Mouse (Mus musculus) forebrain, embryonic 12.5 days (tissue): ENCODE results near the gene Skap2. TPM values are rescaled to one million over a fixed set of nuclear protein-coding genes. Genes with fewer than 3 reads are reported as not detected.

Source experiments
- ATAC-seq: fragments of 200-750 bp; cut with Nextera tagmentation; 2 replicates; pipeline ENCODE4 v1.8.0; 2017; ENCODE audit warnings: moderate TSS enrichment; ENCODE audit not compliant: low FRiP score
- H3K27ac ChIP-seq: fragments of 300-500 bp; sonication (generic); 2 replicates; pipeline ENCODE4 v1.5.1; 2016; ENCODE audit warnings: mild to moderate bottlenecking
- H3K27me3 ChIP-seq: fragments of 300-500 bp; sonication (generic); 2 replicates; pipeline ENCODE4 v1.6.1; 2016; ENCODE audit warnings: mild to moderate bottlenecking
- H3K36me3 ChIP-seq: fragments of 300-500 bp; sonication (generic); replicated peaks from 2 replicates; pipeline ENCODE4 v1.6.1; 2016; ENCODE audit warnings: mild to moderate bottlenecking
- H3K4me1 ChIP-seq: fragments of 300-500 bp; sonication (generic); 2 replicates; pipeline ENCODE4 v1.6.1; 2016
- H3K4me2 ChIP-seq: fragments of 300-500 bp; sonication (generic); 2 replicates; pipeline ENCODE4 v1.6.1; 2016; ENCODE audit warnings: mild to moderate bottlenecking, moderate library complexity
- H3K4me3 ChIP-seq: fragments of 300-500 bp; sonication (generic); replicated peaks from 2 replicates; pipeline ENCODE4 v1.5.1; 2016; ENCODE audit warnings: mild to moderate bottlenecking
- H3K9ac ChIP-seq: fragments of 300-500 bp; sonication (generic); 2 replicates; pipeline ENCODE4 v1.6.1; 2016; ENCODE audit warnings: mild to moderate bottlenecking
- H3K9me3 ChIP-seq: fragments of 300-500 bp; sonication (generic); 2 replicates; pipeline ENCODE4 v1.6.1; 2016
- WGBS: fragments of 180-500 bp; shearing (Covaris S2); methylation state at CpG from one replicate; pipeline ENCODE4 v1.1.7; 2016; 5-methylcytosine and 5-hydroxymethylcytosine counted together
- polyA plus RNA-seq: library from polyadenylated mRNA; unstranded; fragments of >200 nt; fragmentation: Nextera tagmentation; extraction: Ambion mirVana; gene quantifications from 2 replicates; pipeline ENCODE4 v1.2.1, GENCODE M21; 2016

Gene Skap2
- polyA plus RNA-seq, 1 experiment from 2014 or later = 6.6 TPM

DNA sequence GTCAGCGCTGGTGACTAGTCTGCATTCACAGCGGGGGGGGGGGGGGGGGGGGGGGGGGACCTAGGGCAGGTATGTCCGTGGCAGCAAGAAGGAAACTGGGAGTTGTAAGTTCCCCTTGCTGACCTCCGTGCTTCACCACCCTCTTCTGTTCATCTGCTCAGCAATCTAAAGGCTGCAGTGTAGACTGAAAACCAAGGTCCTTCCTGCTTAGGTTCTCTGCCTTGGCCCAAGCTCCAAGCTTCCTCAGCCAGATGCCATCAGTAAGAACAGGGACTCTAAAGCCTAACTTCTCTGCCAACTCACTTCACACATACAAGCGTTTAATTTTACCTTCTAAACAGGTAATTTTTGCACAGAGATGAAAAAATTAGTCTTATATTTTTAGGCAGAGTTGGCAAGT is 10.0 kb upstream of the Skap2 start:
- ATAC-seq = no peak
- Histone ChIP-seq H3K9ac (no peak overlapping the region), H3K4me1 (0 out of 2 replicates have a peak, but pooled peaks cover 2% of the 10 kb centered on the region), H3K9me3 (peaks cover 5% of the 10 kb centered on the region; the same call in 1 of the 2 replicates), H3K27me3 (no peaks in the 10 kb centered on the region), H3K36me3 (no peaks in the 10 kb centered on the region), H3K4me3 (no peak overlapping the region), H3K27ac (no peak overlapping the region), H3K4me2 (no peak overlapping the region)
- 33% methylated on average over 5 of the region's 5 CpGs for whole genome bisulfite sequencing

DNA sequence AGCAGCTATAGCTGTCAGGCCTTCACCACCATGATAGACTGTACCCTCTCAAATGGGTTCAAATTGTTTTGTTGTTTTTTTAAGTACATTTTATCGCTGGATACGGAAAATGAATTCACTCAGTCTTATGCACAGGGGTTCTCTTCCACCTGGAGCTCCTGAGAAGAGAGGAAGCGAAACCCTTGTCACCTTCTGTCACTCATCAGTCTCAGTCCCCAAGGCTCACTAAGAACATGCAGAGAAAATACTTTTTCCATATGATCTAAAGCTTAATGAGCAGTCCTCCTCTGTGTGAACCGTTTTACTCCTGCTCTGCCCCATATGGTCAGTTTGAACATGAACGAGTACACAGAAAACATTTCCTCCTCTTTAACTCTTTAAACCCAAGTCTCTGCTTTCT is 7.9 kb upstream of the Skap2 start:
- Histone ChIP-seq H3K4me3 (no peak overlapping the region), H3K27me3 (no peaks in the 10 kb centered on the region), H3K27ac (no peak overlapping the region), H3K36me3 (no peaks in the 10 kb centered on the region), H3K4me2 (no peak overlapping the region), H3K9ac (no peak overlapping the region), H3K4me1 (no peaks in the 10 kb centered on the region), H3K9me3 (peaks cover 5% of the 10 kb centered on the region; the same call in 1 of the 2 replicates)
- no peak for ATAC-seq
- WGBS = 91% methylated on average over 5 of the region's 5 CpGs

DNA sequence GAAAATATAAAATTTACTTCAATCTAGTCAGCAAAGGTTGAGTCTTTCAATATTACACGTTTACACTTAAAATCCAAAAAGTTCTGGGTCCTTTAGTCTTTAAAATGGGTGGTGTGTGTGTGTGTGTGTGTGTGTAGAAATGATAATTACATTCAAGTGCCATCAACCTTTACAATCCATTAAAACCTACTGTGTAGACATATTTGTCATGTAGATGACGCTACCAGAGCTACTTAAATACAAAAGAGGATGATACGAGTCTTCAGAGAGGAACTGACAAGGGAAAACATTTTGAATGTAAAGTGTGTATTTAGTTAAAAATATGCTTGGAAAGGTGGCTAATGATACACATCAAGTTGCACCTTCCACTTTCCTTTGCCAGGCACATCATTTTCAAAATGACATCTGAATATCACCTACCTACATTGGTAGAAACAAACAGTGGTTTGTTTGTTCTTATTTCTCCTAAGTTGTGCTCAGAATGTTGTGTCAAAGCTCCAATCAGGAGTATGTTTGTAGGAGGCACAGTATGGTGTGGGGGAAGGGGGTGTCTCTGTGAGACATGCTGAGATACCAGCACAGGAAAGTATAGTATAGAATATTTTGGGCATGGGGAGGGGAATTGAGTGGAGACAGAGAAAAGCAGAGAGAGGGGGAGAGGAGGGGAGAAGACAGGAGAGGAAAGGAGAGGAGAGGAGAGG is 1.0 kb upstream of the Skap2 start:
- no peaks in the 10 kb centered on the region for H3K36me3 ChIP-seq
- WGBS = 15% methylated on average over 3 of the region's 3 CpGs
- peaks cover 40% of the 10 kb centered on the region for H3K27me3 ChIP-seq
- H3K4me1 ChIP-seq = 0 out of 2 replicates have a peak, but pooled peaks cover 8% of the 10 kb centered on the region
- H3K27ac ChIP-seq = no peak overlapping the region
- H3K9ac ChIP-seq = peak overlapping the region; percentile 17; the same call in 1 of the 2 replicates
- ATAC-seq = no peak
- peak overlapping the region; percentile 84 for H3K4me2 ChIP-seq
- no peaks in the 10 kb centered on the region for H3K9me3 ChIP-seq
- peak overlapping the region; percentile 58 for H3K4me3 ChIP-seq

DNA sequence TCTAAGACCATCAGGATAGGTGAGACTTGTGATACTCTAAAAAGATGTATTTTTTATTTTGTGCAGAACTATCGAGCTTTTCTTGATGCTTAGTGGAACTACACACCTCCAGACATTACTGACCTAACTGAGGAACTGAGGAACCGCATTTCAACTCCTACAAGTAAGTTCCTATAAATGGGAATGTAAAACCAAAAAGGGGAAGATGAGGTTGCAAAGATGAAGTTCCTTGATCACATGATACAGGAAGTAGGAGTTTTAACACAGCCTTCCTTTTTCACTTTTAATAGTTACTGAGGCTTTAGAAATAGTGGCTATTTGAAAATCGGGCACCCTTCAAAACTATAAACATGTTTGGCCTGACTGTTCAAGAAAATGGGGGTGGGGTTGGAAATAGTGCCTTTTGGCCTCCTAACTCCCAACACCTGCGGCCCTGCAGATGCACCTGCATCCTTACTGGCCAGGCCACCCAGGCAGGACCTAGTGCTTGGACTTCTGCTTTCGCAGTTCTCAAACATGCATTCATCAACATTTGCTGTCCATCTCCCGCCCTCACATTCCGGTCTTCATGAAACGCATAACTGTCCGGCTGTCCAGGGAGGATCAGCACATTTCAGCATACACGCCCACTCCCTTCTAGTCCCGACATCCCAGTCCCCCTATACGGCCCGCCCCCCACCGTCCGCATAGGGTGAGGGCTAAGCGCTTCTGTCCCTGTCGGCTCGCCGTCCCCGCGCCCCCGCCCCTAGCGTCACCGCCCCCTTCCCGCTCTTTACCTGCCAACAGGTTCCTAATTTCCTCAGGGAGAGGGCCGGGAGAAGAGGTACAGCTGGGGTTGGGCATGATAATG is 565 bp downstream of the Skap2 start:
- Histone ChIP-seq H3K4me1 (0 out of 2 replicates have a peak, but pooled peaks cover 8% of the 10 kb centered on the region), H3K27ac (no peak overlapping the region), H3K4me2 (peak overlapping the region; percentile 84), H3K27me3 (peaks cover 56% of the 10 kb centered on the region), H3K9me3 (no peaks in the 10 kb centered on the region), H3K9ac (peak overlapping the region; percentile 43; the same call in 1 of the 2 replicates), H3K4me3 (peak overlapping the region; percentile 58), H3K36me3 (no peaks in the 10 kb centered on the region)
- WGBS = 9% methylated on average over 26 of the region's 26 CpGs
- peak; percentile 79 for ATAC-seq

DNA sequence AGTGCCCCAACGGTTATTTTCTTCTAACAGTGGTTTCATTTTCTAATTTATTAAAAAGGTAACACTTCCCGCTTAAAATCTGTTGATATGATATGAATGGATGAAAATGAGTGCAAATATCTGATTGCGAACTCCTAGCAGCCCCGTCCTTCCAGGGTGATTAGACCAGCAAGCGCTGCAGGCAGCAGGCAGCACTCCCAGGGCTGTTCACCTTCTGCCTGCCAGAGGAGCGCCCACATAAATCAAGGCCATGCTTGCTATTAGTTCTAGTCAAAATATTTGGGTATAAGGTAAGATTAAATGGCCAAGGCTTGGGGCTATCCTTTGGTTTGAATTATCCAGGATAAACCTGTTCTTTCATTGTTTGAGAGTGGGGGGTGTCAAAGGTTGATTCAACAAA is 3.0 kb downstream of the Skap2 start:
- Histone ChIP-seq H3K9me3 (no peaks in the 10 kb centered on the region), H3K9ac (no peak overlapping the region), H3K4me1 (0 out of 2 replicates have a peak, but pooled peaks cover 8% of the 10 kb centered on the region), H3K27me3 (peaks cover 75% of the 10 kb centered on the region), H3K36me3 (no peaks in the 10 kb centered on the region), H3K4me3 (no peak overlapping the region), H3K4me2 (no peak overlapping the region), H3K27ac (no peak overlapping the region)
- no peak for ATAC-seq
- 60% methylated on average over 6 of the region's 6 CpGs for WGBS

DNA sequence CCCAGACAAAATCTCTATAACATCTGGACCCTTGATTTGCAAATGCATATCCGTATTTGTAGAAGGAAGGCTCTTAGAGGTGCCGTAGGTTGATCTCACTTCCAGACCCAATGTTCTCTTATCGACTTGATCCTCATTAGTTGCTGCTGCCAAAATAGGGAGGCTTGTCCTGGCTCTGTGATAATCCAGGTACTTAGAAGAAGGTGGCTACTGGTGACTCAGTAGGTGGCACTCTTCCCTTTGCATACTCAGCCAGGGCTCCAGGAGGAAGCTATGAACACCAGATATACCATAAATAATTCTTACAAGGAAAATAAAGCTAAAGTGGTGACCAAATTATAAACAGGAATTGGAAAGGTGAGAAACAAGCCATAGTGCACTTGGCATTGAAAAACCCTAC is 3.6 kb downstream of the Skap2 start:
- Histone ChIP-seq H3K4me1 (0 out of 2 replicates have a peak, but pooled peaks cover 8% of the 10 kb centered on the region), H3K9ac (no peak overlapping the region), H3K36me3 (no peaks in the 10 kb centered on the region), H3K27me3 (peaks cover 76% of the 10 kb centered on the region), H3K9me3 (no peaks in the 10 kb centered on the region), H3K4me2 (no peak overlapping the region), H3K27ac (no peak overlapping the region), H3K4me3 (no peak overlapping the region)
- 47% methylated on average over 3 of the region's 3 CpGs for WGBS
- no peak for ATAC-seq

DNA sequence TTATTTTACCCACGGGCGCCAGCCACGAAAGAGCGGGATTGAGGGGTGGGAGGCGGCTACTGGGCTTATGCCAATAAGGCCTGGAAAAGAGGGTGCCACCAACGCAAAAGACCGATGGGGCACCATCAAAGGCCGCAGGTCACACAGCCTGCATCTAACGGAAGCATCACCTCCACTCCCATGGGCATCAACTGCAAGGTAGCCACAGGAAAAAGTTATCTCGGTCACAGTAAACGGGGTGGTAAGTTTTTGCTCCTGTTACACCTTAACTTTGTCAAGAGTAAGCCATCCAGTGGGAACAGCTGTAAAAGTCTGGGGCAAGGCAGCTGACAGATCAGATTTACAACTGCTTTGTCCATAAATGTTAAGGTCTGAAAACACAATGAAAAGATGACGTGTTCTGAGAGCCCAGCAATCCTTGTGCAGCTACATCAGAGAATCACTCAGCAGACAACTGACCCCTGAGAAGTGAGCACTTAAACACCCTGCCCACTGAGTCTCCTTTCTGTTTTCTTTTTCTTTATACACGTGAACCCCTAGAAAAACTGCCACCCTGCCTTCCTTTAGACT is 5.6 kb downstream of the Skap2 start:
- no peak for ATAC-seq
- Histone ChIP-seq H3K9ac (no peak overlapping the region), H3K4me1 (no peaks in the 10 kb centered on the region), H3K27ac (no peak overlapping the region), H3K4me2 (no peak overlapping the region), H3K9me3 (no peaks in the 10 kb centered on the region), H3K27me3 (peaks cover 78% of the 10 kb centered on the region), H3K4me3 (no peak overlapping the region), H3K36me3 (no peaks in the 10 kb centered on the region)
- 4% methylated on average over 13 of the region's 13 CpGs for WGBS

DNA sequence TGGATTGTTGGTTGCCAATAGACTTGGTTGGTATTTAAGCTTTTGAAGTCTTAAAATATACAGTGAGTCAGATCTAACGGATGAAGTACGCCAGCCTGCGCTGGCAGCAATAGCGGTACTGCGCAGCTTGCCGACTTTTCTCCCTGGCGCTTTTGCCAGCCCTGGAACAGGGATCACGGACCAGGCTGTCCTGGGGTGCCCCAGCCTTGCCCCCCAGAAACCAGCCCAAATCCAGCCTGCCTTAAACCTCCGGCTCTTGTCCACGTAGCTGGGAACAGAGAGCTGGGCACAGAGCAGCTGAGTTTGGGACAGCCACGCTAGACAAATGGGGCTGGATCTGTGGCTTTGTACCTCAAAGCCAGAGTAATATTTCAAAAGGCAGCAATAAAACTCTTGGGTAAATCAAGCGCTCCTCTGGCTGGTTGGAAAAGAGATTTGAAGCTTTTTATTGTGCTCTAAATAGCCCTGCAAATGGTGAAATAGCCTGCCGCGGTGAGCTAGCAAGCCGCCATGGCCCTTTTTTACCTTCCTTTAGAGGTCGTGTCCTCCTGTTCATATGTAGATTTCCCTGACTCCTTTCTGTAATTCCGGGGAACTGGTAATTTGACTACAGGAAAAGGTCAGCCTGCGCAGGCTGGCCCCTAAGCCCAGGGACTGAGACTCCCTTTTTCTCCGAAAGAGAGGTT is 6.2 kb downstream of the Skap2 start:
- H3K27ac ChIP-seq = no peak overlapping the region
- no peaks in the 10 kb centered on the region for H3K4me1 ChIP-seq
- H3K9ac ChIP-seq = no peak overlapping the region
- WGBS = under 1% methylated on average over 19 of the region's 19 CpGs
- H3K27me3 ChIP-seq = peaks cover 73% of the 10 kb centered on the region
- H3K4me3 ChIP-seq = no peak overlapping the region
- no peaks in the 10 kb centered on the region for H3K36me3 ChIP-seq
- no peak overlapping the region for H3K4me2 ChIP-seq
- H3K9me3 ChIP-seq = no peaks in the 10 kb centered on the region
- ATAC-seq = no peak

DNA sequence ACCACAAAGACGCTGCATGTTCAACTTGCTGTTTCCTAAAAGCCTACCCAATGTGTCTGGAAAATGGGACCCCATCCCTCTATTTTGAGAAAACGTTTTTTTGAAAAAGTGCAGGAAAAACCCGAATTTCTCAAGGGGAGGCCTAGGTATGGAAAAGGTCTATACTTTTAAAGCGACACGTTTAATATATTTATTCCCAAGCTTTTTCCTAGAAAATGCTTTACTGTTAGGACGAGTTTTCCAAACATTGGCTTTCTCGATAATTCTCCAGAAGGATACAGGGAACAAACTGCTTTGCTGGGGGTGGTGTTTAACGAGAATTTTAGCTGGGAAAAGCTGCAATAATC is 6.8 kb downstream of the Skap2 start:
- H3K9ac ChIP-seq = no peak overlapping the region
- H3K27ac ChIP-seq = no peak overlapping the region
- H3K27me3 ChIP-seq = peaks cover 72% of the 10 kb centered on the region
- no peaks in the 10 kb centered on the region for H3K9me3 ChIP-seq
- no peak overlapping the region for H3K4me3 ChIP-seq
- no peaks in the 10 kb centered on the region for H3K36me3 ChIP-seq
- 9% methylated on average over 8 of the region's 8 CpGs for WGBS
- H3K4me2 ChIP-seq = no peak overlapping the region
- ATAC-seq = no peak
- H3K4me1 ChIP-seq = no peaks in the 10 kb centered on the region

DNA sequence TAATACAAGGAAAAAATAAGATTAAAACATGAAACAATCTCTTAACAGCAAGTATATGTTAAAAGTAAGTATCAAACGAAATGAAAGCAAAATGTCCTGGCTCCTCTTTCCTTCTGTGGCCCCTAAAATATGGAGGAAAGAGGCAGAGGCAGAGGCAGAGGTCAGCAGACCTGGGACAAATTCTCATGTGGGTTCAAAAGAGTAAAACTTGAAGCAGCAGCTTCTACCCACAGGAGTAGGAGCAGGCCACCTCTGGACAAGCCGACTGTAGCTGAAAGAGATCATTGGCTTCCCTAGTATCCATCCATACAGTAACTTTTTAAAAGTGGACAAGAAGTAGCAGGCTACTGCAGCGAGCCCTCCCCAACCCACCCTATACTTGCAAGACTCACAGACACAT is 7.4 kb downstream of the Skap2 start:
- Histone ChIP-seq H3K4me3 (no peak overlapping the region), H3K4me1 (no peaks in the 10 kb centered on the region), H3K27ac (no peak overlapping the region), H3K9ac (no peak overlapping the region), H3K36me3 (no peaks in the 10 kb centered on the region), H3K27me3 (peaks cover 67% of the 10 kb centered on the region), H3K4me2 (no peak overlapping the region), H3K9me3 (no peaks in the 10 kb centered on the region)
- WGBS = 28% methylated on average over 3 of the region's 3 CpGs
- no peak for ATAC-seq

DNA sequence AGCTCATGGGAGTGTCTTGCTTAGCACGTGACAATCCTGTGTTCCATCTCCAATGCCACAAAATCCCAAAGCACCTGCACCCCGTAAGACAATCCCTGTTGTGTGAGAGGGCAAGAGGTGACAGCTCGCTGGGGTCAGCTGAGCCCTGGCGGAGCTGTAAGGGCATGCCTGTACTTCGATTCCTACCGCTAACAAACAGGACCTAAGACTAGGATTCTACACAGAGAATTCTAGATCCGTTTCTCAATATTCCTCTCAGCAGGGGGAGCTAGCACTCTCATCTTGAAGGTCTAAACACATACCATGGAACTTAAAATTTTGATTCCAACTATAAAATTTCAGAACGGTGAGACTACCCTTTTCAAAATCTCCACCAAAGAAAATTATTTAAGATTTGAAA is 9.7 kb downstream of the Skap2 start:
- H3K36me3 ChIP-seq = no peaks in the 10 kb centered on the region
- H3K4me1 ChIP-seq = no peaks in the 10 kb centered on the region
- H3K9me3 ChIP-seq = no peaks in the 10 kb centered on the region
- peaks cover 55% of the 10 kb centered on the region for H3K27me3 ChIP-seq
- no peak overlapping the region for H3K27ac ChIP-seq
- no peak for ATAC-seq
- no peak overlapping the region for H3K4me3 ChIP-seq
- H3K9ac ChIP-seq = no peak overlapping the region
- 36% methylated on average over 8 of the region's 8 CpGs for WGBS
- no peak overlapping the region for H3K4me2 ChIP-seq

DNA sequence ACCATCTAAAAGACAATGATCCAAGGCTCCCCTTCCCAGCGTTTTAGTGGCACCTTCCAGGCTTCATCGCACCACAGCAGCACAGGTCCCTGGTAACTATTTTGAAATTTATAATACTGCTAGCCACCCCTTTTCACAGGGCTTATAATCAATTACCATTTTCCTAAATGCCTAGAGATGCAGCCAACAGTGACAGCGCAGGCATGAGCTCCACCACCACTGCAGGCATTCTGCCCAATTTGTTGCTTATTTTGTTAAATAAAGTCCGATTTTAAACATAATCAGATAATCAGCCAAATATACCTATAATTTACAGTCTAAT is 13.2 kb downstream of the Skap2 start:
- Histone ChIP-seq H3K9me3 (no peaks in the 10 kb centered on the region), H3K36me3 (no peaks in the 10 kb centered on the region), H3K27me3 (peaks cover 30% of the 10 kb centered on the region), H3K4me2 (no peak overlapping the region), H3K4me1 (no peaks in the 10 kb centered on the region), H3K4me3 (no peak overlapping the region), H3K27ac (no peak overlapping the region), H3K9ac (no peak overlapping the region)
- 80% methylated on average over 4 of the region's 4 CpGs for WGBS
- ATAC-seq = no peak
